Mouse (Mus musculus) limb, embryonic 14.5 days (tissue): ENCODE measurements at regions not wholly inside any gene's neighbourhood (a gene's known extent, or its start where the extent isn't known, plus 50 kb on each side); places are given as distances from the start of the nearest gene placed in this dataset.

ENCODE experiments used
- ATAC-seq: fragments of 200-750 bp; cut with Nextera tagmentation; 2 replicates; pipeline ENCODE4 v1.8.0; 2017; ENCODE audit warnings: low read depth, moderate number of reproducible peaks, moderate TSS enrichment; ENCODE audit not compliant: low FRiP score
- DNase-seq: peaks from one replicate; pipeline ENCODE4 v3.0.0-alpha.2; 2015; ENCODE audit warnings: low spot score
- H3K27ac ChIP-seq: fragments of 300-500 bp; sonication (generic); replicated peaks from 2 replicates; pipeline ENCODE4 v1.5.1; 2014; ENCODE audit warnings: low read depth, mild to moderate bottlenecking, low read length, moderate library complexity, mixed read lengths
- H3K27me3 ChIP-seq: fragments of 300-500 bp; sonication (generic); 2 replicates; pipeline ENCODE4 v1.6.1; 2014; ENCODE audit warnings: low read length, mixed read lengths; ENCODE audit not compliant: control insufficient read depth, insufficient read depth
- H3K36me3 ChIP-seq: fragments of 300-500 bp; sonication (generic); 2 replicates; pipeline ENCODE4 v1.6.1; 2014; ENCODE audit warnings: mild to moderate bottlenecking, low read length, moderate library complexity, mixed read lengths; ENCODE audit not compliant: control insufficient read depth, insufficient read depth
- H3K4me1 ChIP-seq: fragments of 300-500 bp; sonication (generic); 2 replicates; pipeline ENCODE4 v1.6.1; 2014; ENCODE audit warnings: antibody characterized with exemption, low read length, mixed read lengths; ENCODE audit not compliant: control insufficient read depth, insufficient read depth
- H3K4me2 ChIP-seq: fragments of 300-500 bp; sonication (generic); replicated peaks from 2 replicates; pipeline ENCODE4 v1.6.1; 2014; ENCODE audit warnings: low read depth, mild to moderate bottlenecking, low read length, moderate library complexity; ENCODE audit not compliant: severe bottlenecking
- H3K4me3 ChIP-seq: fragments of 300-500 bp; sonication (generic); replicated peaks from 2 replicates; pipeline ENCODE4 v1.5.1; 2014; ENCODE audit warnings: low read length
- H3K9ac ChIP-seq: fragments of 300-500 bp; sonication (generic); 2 replicates; pipeline ENCODE4 v1.6.1; 2014; ENCODE audit warnings: mild to moderate bottlenecking, low read depth, low read length, moderate library complexity; ENCODE audit not compliant: severe bottlenecking
- H3K9me3 ChIP-seq: fragments of 300-500 bp; sonication (generic); 2 replicates; pipeline ENCODE4 v1.6.1; 2016; ENCODE audit warnings: low read length; ENCODE audit not compliant: control insufficient read depth
- POLR2A ChIP-seq: fragments of 200-500 bp; IDR thresholded peaks from 2 replicates; pipeline ENCODE4 v1.8.0; 2012; ENCODE audit warnings: inconsistent platforms, mild to moderate bottlenecking, moderate library complexity, borderline replicate concordance; ENCODE audit not compliant: insufficient read depth, insufficient read length; ENCODE audit errors: extremely low read depth
- WGBS: fragments of 180-500 bp; shearing (Covaris S2); extraction: QIAGEN DNeasy Blood & Tissue Kit; methylation state at CpG from one replicate; pipeline ENCODE4 v1.1.7; 2014; 5-methylcytosine and 5-hydroxymethylcytosine counted together

GRCm38 (mm10) chr12:12827821-12828641 is 113.7 kb downstream of the Mycn start:
- H3K27me3 ChIP-seq = no peaks in the 10 kb centered on the region
- ATAC-seq (no peak), DNase-seq (no peak)
- no peaks in the 10 kb centered on the region for H3K36me3 ChIP-seq
- 72% methylated on average over 13 of the region's 13 CpGs for WGBS
- no peak overlapping the region for H3K9ac ChIP-seq
- no peak overlapping the region for H3K4me2 ChIP-seq
- TF ChIP-seq POLR2A = no peak
- no peaks in the 10 kb centered on the region for H3K4me1 ChIP-seq
- no peak overlapping the region for H3K4me3 ChIP-seq
- H3K9me3 ChIP-seq = no peaks in the 10 kb centered on the region
- no peak overlapping the region for H3K27ac ChIP-seq

GRCm38 (mm10) chr12:12827379-12827778 is 114.3 kb downstream of the Mycn start:
- no peak for TF ChIP-seq POLR2A
- DNase-seq = peak; percentile 33
- no peak for ATAC-seq
- Histone ChIP-seq H3K27me3 (no peaks in the 10 kb centered on the region), H3K27ac (no peak overlapping the region), H3K9me3 (no peaks in the 10 kb centered on the region), H3K4me3 (no peak overlapping the region), H3K36me3 (no peaks in the 10 kb centered on the region), H3K9ac (no peak overlapping the region), H3K4me2 (no peak overlapping the region), H3K4me1 (no peaks in the 10 kb centered on the region)
- WGBS = 56% methylated on average over 9 of the region's 9 CpGs

DNA sequence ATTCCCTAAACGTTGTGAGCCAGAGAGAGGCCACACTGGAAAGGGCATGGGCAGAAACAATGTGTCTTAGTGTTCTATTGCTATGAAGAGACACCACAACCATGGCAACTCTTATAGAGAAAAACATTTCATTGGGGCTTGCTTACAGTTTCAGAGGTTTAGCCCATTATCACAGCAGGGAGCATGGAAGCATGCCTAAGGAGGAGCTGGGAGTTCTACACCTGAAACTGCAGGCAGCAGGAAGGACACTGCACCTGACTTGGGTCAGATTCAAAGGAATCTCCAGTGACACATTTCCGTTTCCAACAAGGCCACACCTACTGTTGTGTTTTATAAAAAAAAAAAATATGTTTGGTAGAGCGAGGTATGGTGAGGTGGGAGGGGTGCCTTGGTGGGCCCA is 115.3 kb downstream of the Mycn start:
- Histone ChIP-seq H3K4me2 (no peak overlapping the region), H3K27ac (no peak overlapping the region), H3K9me3 (no peaks in the 10 kb centered on the region), H3K4me1 (no peaks in the 10 kb centered on the region), H3K27me3 (no peaks in the 10 kb centered on the region), H3K4me3 (no peak overlapping the region), H3K9ac (no peak overlapping the region), H3K36me3 (no peaks in the 10 kb centered on the region)
- DNase-seq (no peak), ATAC-seq (no peak)
- TF ChIP-seq POLR2A = no peak
- 62% methylated on average over 3 of the region's 3 CpGs for WGBS

DNA sequence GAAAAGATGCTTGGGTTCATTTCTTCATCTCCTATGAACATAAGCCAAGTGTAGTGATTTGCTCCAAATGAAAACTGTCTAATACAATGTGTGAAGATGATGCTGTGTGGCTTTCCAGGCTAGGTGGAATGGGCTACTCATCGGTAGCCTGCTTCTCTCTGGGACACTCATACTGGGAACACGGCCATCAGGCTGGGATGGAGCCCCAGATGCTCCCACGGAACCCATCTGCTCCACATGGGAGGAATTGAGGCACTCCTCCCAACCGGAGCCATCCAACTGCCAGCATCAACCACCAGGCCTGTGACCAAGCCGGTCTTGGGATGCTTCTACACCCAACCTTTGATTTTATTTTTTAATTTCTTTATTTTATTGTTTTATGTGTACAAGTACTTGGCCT is 115.9 kb downstream of the Mycn start:
- H3K36me3 ChIP-seq = no peaks in the 10 kb centered on the region
- H3K27ac ChIP-seq = no peak overlapping the region
- no peaks in the 10 kb centered on the region for H3K27me3 ChIP-seq
- ATAC-seq (no peak), DNase-seq (no peak)
- no peak for TF ChIP-seq POLR2A
- H3K9me3 ChIP-seq = no peaks in the 10 kb centered on the region
- H3K4me3 ChIP-seq = no peak overlapping the region
- H3K9ac ChIP-seq = no peak overlapping the region
- H3K4me1 ChIP-seq = no peaks in the 10 kb centered on the region
- H3K4me2 ChIP-seq = no peak overlapping the region
- WGBS = 97% methylated on average over 5 of the region's 5 CpGs

GRCm38 (mm10) chr12:12821473-12821872 is 120.2 kb downstream of the Mycn start:
- Histone ChIP-seq H3K27me3 (no peaks in the 10 kb centered on the region), H3K9ac (no peak overlapping the region), H3K9me3 (no peaks in the 10 kb centered on the region), H3K27ac (no peak overlapping the region), H3K36me3 (no peaks in the 10 kb centered on the region), H3K4me3 (no peak overlapping the region), H3K4me1 (no peaks in the 10 kb centered on the region), H3K4me2 (no peak overlapping the region)
- ATAC-seq (no peak), DNase-seq (no peak)
- 69% methylated on average over 7 of the region's 7 CpGs for WGBS
- TF ChIP-seq POLR2A = no peak
